Mouse (Mus musculus) myocyte (in vitro differentiated cells): ENCODE measurements at regions not wholly inside any gene's neighbourhood (a gene's known extent, or its start where the extent isn't known, plus 50 kb on each side); places are given as distances from the start of the nearest gene placed in this dataset.

Experiments
- H3K27me3 ChIP-seq: one replicate; pipeline ENCODE4 v1.6.1; 2011; ENCODE audit not compliant: control insufficient read depth, insufficient read depth, insufficient read length
- H3K36me3 ChIP-seq: one replicate; pipeline ENCODE4 v1.6.1; 2011; ENCODE audit not compliant: control insufficient read depth, insufficient read depth
- H3K4me2 ChIP-seq: one replicate; pipeline ENCODE4 v1.6.1; 2011; ENCODE audit warnings: low read depth, control low read depth
- H3K4me3 ChIP-seq: one replicate; pipeline ENCODE4 v1.5.1; 2011; ENCODE audit warnings: mild to moderate bottlenecking, control low read depth, moderate library complexity
- H3K79me2 ChIP-seq: one replicate; pipeline ENCODE4 v1.6.1; 2011; ENCODE audit not compliant: control insufficient read depth, insufficient read depth
- H3ac ChIP-seq: one replicate; pipeline ENCODE4 v1.6.1; 2011; ENCODE audit not compliant: control insufficient read depth, insufficient read length
- CEBPB ChIP-seq: IDR thresholded peaks from 2 replicates; pipeline ENCODE4 v1.6.1; 2011; ENCODE audit warnings: mild to moderate bottlenecking, moderate library complexity; ENCODE audit not compliant: poor library complexity, insufficient read depth, severe bottlenecking
- E2F4 ChIP-seq: IDR thresholded peaks from one replicate; pipeline ENCODE4 v1.6.1; 2011; ENCODE audit warnings: mild to moderate bottlenecking, control low read depth, moderate library complexity; ENCODE audit not compliant: insufficient read depth
- MAX ChIP-seq: IDR thresholded peaks from one replicate; pipeline ENCODE4 v1.6.1; 2011; ENCODE audit warnings: low read depth, mild to moderate bottlenecking, control low read depth
- MYOD1 ChIP-seq, 3 experiments: IDR thresholded peaks; one replicate each; pipeline ENCODE4 v1.6.1; 2011; ENCODE audit warnings: control low read depth in 2 of 3, low read depth in 2 of 3, mild to moderate bottlenecking in 2 of 3, moderate library complexity in 1 of 3; ENCODE audit not compliant: insufficient read length in 2 of 3, control insufficient read depth in 1 of 3
- MYOG ChIP-seq, 3 experiments: IDR thresholded peaks; one replicate each; pipeline ENCODE4 v1.6.1; 2011; ENCODE audit warnings: control low read depth in 2 of 3, low read depth in 2 of 3, mild to moderate bottlenecking in 2 of 3; ENCODE audit not compliant: insufficient read length in 2 of 3, control insufficient read depth in 1 of 3, insufficient read depth in 1 of 3
- POLR2A ChIP-seq: IDR thresholded peaks from one replicate; pipeline ENCODE4 v1.6.1; 2011; ENCODE audit warnings: low read depth, mild to moderate bottlenecking, control low read depth, moderate library complexity; ENCODE audit not compliant: insufficient read length
- POLR2AphosphoS2 ChIP-seq: IDR thresholded peaks from one replicate; pipeline ENCODE4 v1.6.1; 2011; ENCODE audit warnings: low read depth, control low read depth; ENCODE audit not compliant: insufficient read length
- REST ChIP-seq: IDR thresholded peaks from one replicate; pipeline ENCODE4 v1.6.1; 2011; ENCODE audit warnings: mild to moderate bottlenecking, control low read depth, moderate library complexity; ENCODE audit not compliant: insufficient read depth, insufficient read length
- SRF ChIP-seq: IDR thresholded peaks from one replicate; pipeline ENCODE4 v1.6.1; 2011; ENCODE audit warnings: low read depth; ENCODE audit not compliant: control insufficient read depth, insufficient read length
- TCF12 ChIP-seq: IDR thresholded peaks from one replicate; pipeline ENCODE4 v1.6.1; 2011; ENCODE audit warnings: mild to moderate bottlenecking, control low read depth; ENCODE audit not compliant: poor library complexity, insufficient read depth, severe bottlenecking
- TCF3 ChIP-seq: IDR thresholded peaks from one replicate; pipeline ENCODE4 v1.6.1; 2011; ENCODE audit warnings: low read depth, control low read depth; ENCODE audit not compliant: insufficient read length
- USF1 ChIP-seq: IDR thresholded peaks from one replicate; pipeline ENCODE4 v1.6.1; 2011; ENCODE audit warnings: low read depth, mild to moderate bottlenecking, control low read depth, moderate library complexity

DNA sequence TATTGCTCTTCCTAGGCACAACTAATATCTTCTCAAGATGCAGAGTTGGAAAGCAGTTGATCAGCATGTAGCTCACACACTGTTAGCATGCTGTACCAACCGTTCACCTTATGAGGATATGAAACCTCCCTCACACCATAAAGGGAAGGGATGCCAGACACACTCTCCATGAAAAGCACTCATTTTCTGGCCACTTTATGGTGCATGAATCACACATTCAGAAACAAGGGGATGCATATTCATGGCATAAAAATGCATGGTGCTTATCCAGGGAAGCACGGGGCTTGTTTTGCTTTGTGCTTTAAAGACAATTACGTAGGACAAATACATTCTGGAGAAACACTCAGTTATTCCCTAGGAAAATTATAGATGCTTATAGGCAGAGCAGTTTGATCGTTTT is 149.9 kb downstream of the Med10 start:
- H3K79me2 ChIP-seq, result no peaks in the 10 kb centered on the region
- no peaks in the 10 kb centered on the region for H3K27me3 ChIP-seq
- no peak overlapping the region for H3K4me3 ChIP-seq
- TF ChIP-seq MYOD1 (IDR thresholded peaks at IDR 0.05; ENCODE audit: control insufficient read depth in 1 of 3, insufficient read length in 2 of 3, low read depth in 2 of 3), result no peak
- TF ChIP-seq REST, result no peak
- no peak for TF ChIP-seq MYOG (IDR thresholded peaks at IDR 0.05; ENCODE audit: control insufficient read depth in 1 of 3, insufficient read depth in 1 of 3, insufficient read length in 2 of 3, low read depth in 2 of 3)
- TF ChIP-seq MAX, result no peak
- TF ChIP-seq E2F4, result no peak
- TF ChIP-seq TCF3, result no peak
- no peaks in the 10 kb centered on the region for H3K36me3 ChIP-seq
- no peak overlapping the region for H3ac ChIP-seq
- no peak overlapping the region for H3K4me2 ChIP-seq

DNA sequence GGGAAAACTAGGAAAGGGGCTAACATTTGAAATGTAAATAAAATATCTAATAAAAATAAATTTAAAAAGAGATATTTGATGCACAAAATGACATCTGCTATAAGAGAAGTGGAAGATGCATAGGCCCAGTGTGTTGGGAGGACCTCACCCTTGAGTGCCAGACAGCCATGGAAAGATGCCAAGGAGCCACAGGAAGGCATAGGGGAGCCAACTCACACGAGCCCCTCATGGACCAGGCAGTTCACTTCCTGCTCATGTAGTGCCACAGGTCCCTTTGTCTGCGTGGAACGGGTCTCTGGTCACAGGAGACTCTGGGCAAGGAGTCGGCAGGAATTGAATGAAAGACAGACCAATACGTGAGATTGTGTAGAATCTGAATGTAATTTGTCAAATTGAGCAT is 152.0 kb downstream of the Med10 start:
- no peaks in the 10 kb centered on the region for H3K79me2 ChIP-seq
- TF ChIP-seq SRF (no peak), E2F4 (no peak), MYOG (IDR thresholded peaks at IDR 0.05; ENCODE audit: control insufficient read depth in 1 of 3, insufficient read depth in 1 of 3, insufficient read length in 2 of 3, low read depth in 2 of 3) (no peak), TCF3 (no peak), USF1 (no peak), CEBPB (no peak), TCF12 (no peak), POLR2A (no peak), REST (no peak), MYOD1 (IDR thresholded peaks at IDR 0.05; ENCODE audit: control insufficient read depth in 1 of 3, insufficient read length in 2 of 3, low read depth in 2 of 3) (no peak), MAX (no peak), POLR2AphosphoS2 (no peak)
- H3K4me3 ChIP-seq, result no peak overlapping the region
- H3ac ChIP-seq, result no peak overlapping the region
- no peaks in the 10 kb centered on the region for H3K36me3 ChIP-seq
- no peak overlapping the region for H3K4me2 ChIP-seq
- H3K27me3 ChIP-seq, result no peaks in the 10 kb centered on the region

DNA sequence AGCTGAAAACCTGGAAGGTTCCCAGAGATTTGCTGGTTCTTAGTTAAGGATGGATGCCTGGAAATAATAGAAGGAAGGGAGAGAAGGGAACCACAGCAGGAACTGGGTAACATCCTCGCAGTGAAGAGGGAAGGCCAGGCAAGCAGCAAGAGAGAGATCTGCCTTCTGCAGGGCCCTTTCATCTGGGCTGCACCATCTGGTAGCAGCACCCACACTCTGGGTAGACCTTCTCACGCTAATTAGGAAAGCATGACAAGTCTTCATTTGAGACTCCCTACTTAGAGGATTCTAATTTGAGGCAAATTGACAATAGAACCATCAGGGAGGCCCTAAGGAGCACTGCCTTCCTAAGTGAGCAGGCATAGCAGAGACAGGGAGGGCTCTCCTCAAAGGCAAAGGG is 153.3 kb downstream of the Med10 start:
- Histone ChIP-seq H3K4me3 (no peak overlapping the region), H3K4me2 (no peak overlapping the region), H3K27me3 (no peaks in the 10 kb centered on the region), H3K36me3 (no peaks in the 10 kb centered on the region), H3K79me2 (no peaks in the 10 kb centered on the region), H3ac (no peak overlapping the region)
- TF ChIP-seq TCF12, result no peak
- TF ChIP-seq POLR2AphosphoS2, result no peak
- no peak for TF ChIP-seq MAX
- no peak for TF ChIP-seq USF1
- TF ChIP-seq SRF, result no peak
- TF ChIP-seq POLR2A, result no peak
- TF ChIP-seq MYOD1 (IDR thresholded peaks at IDR 0.05; ENCODE audit: control insufficient read depth in 1 of 3, insufficient read length in 2 of 3, low read depth in 2 of 3), result no peak
- no peak for TF ChIP-seq CEBPB
- TF ChIP-seq REST, result no peak

DNA sequence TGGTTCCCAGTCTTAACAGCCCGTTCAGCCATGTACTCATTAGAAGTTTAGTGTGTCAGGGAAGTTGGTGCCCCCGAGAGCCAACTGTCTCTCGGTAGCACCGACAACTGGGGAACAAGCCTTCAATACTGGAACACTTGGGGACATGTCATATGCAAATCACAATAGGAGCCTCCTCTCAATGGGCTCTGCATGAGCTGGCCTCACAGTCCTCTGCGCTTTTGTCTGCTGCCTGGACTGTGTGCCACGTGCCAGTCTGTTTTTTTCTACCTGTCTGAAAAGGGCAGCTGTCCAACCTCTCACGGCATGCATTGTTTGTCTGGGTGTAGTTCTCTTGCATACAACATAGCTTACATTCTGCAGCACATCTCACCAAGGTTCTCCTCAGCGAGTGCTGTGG is 161.7 kb downstream of the Med10 start:
- no peaks in the 10 kb centered on the region for H3K36me3 ChIP-seq
- TF ChIP-seq POLR2AphosphoS2, result no peak
- no peak for TF ChIP-seq CEBPB
- no peak for TF ChIP-seq SRF
- no peak for TF ChIP-seq MYOD1 (IDR thresholded peaks at IDR 0.05; ENCODE audit: control insufficient read depth in 1 of 3, insufficient read length in 2 of 3, low read depth in 2 of 3)
- H3K27me3 ChIP-seq, result no peaks in the 10 kb centered on the region
- no peak overlapping the region for H3K4me3 ChIP-seq
- no peak overlapping the region for H3K4me2 ChIP-seq
- H3ac ChIP-seq, result no peak overlapping the region
- H3K79me2 ChIP-seq, result no peaks in the 10 kb centered on the region

DNA sequence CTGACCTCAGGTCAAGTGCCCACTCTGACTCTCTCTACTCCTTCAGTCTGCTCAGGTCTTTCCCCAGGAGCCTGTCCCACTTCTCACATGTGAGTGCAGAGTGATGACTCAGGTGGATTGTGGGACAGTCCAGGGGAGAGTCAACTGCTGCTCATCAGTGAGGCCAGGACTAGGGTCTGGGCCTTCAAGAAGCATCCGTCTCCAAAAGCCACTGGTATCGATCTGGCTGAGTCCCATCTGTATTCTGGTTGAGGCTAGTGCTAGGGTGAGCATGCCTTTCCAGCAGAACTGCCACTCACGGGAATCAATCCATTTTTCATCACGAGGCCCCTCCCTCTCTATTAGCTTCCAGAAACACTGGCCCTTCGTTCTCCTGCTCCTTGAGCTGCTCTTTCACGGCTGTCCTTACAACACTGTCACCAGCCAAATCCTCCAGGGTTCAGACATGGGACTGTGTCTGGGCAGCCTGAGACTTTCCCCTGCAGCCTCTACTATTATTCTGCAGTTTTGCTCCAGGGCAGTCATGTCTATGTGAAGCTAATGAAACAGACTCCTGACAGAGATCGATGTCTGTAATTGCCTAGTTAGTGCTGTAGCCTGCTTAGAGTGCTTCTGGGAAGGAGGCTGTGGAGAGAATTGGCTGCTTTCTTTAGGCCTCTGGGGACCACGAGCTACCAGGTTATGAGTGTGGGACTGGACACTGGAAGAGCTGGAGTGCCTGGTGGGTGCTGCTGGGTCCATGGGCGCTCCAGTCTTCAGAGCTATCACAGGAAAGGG is 169.3 kb downstream of the Med10 start:
- H3K4me3 ChIP-seq, result no peak overlapping the region
- H3K4me2 ChIP-seq, result no peak overlapping the region
- no peak overlapping the region for H3ac ChIP-seq
- H3K36me3 ChIP-seq, result no peaks in the 10 kb centered on the region
- TF ChIP-seq SRF (no peak), MYOG (IDR thresholded peaks at IDR 0.05; ENCODE audit: control insufficient read depth in 1 of 3, insufficient read depth in 1 of 3, insufficient read length in 2 of 3, low read depth in 2 of 3) (no peak), MYOD1 (IDR thresholded peaks at IDR 0.05; ENCODE audit: control insufficient read depth in 1 of 3, insufficient read length in 2 of 3, low read depth in 2 of 3) (no peak), MAX (no peak)
- H3K27me3 ChIP-seq, result no peaks in the 10 kb centered on the region
- H3K79me2 ChIP-seq, result no peaks in the 10 kb centered on the region
